Mouse (Mus musculus): ENCODE data around the gene Ephb2. TPM values are rescaled to one million over a fixed set of nuclear protein-coding genes. Genes with fewer than 3 reads are reported as not detected.

The Ephb2 gene
- total RNA-seq, 2 experiments from 2014 or later, result 4.6 to 5.4 TPM

- peak; percentile 29 for DNase-seq
These were observed 184.4 kb downstream of the Ephb2 start for GRCm38 (mm10) chr4:136651357-136651811.

DNA sequence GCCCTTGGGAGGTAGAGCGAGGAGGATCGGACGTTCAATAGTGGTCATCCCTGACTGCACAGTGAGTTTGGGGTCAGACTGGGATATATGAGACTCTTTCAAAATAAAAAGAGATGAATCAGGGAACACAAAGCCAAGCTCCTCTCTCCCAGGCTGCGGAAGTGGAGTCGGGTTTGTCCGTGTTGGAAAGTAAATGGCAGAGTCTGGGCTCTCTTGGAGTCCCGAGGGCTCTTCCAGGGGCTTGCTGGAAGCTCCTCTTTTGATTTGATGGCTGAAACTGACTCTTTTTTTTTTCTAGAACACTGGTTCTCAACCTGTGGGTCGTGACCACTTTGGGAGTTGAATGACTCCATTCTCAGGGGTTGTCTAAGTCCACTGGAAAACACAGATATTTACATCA is 185.5 kb downstream of the Ephb2 start:
- DNase-seq, result no peak

GRCm38 (mm10) chr4:136649480-136650196 is 186.2 kb downstream of the Ephb2 start:
- DNase-seq, result no peak

- peak; percentile 87 for DNase-seq
These were observed 186.8 kb downstream of the Ephb2 start for GRCm38 (mm10) chr4:136648922-136649479.

GRCm38 (mm10) chr4:136638890-136639289 is 196.9 kb downstream of the Ephb2 start:
- no peak for DNase-seq

DNA sequence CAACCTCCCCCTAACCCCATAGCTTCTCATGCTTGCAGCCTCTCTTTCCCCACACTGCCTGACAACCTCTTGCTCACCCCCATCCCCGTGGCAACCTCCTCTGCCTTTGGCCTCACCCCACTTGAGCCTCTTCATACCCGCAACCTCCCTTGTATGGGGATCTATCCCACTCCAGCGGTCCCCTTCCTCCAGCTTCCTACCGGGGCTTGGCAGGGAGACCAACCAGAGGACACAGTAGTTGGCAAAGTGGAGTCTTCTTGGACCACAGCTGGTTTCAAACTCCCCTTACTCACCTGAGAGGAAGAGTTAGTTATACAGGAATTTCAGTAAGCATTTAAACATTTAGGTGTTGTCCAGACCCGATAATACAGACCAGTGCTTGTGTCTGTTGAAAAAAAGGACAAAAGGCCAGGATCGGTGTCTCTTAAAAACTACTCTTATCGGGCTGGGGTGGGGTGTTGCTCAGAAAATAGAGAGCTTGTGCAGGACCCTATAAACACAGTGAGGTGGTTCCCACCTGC is 197.5 kb downstream of the Ephb2 start:
- no peak for DNase-seq

- DNase-seq, result peak; percentile 32
These were observed 198.1 kb downstream of the Ephb2 start for GRCm38 (mm10) chr4:136637563-136638229.

DNA sequence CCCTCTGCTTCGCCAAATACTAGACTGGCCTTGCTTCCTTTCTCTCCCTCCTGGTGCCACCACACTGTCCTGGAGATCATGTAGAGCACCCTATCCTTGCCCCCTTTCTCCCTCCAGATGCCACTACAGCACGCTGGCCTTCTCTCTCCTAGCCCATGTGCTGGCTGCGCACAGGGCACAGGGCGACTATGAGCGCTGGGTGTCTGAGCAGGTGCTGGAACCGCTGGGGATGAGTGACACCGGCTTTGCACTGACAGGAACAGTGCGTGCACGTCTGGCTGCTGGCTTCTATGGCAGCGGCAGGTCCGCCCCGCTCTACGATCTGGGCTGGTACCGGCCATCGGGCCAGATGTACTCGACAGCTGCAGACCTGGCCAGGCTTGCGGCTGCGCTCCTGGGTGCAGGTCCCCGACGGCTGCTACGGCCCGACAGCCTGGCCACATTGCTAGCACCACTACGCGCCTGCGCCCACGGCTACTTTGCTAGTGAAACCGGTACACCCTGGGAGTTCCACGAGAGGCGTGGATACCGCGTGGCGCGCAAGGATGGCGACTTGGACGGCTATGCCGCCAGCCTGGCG is 198.7 kb downstream of the Ephb2 start:
- no peak for DNase-seq

DNA sequence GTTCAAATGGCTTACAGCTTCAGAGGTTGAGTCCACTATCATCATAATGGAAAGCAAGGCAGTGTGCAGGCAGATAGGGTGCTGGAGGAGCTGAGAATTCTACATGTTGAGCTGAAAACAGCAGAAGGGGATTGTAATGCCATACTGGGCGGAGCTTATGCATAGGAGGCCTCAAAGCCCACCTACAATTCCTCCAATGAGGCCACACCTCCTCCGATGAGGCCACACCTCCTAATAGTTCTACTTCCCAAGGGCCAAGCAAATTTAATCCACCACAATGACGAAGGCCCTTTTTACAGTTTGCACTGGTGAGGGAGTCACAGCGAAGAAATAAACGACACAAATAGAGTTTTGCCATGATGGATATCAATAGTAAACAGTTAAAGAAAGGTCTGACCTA is 199.3 kb downstream of the Ephb2 start:
- no peak for DNase-seq

DNA sequence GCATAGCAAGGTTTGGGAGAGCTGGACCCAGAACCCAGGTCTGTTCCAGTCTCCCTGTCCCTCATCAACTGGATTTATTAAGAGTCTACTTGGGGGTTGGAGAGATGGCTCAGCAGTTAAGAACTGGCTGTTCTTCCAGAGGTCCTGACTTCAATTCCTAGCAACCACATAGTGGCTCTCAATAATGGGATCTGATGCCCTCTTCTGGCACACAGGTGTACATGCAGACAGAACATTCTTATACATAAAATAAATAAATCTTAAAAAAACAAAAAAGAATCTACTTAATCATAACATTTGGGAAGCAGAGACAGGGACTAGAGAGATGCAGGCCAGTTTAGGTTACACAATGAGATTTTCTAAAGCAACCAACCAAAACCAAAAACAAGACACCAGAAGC is 199.8 kb downstream of the Ephb2 start:
- DNase-seq, result no peak

- no peak for DNase-seq
These were observed 204.4 kb downstream of the Ephb2 start for GRCm38 (mm10) chr4:136631237-136631994.

- no peak for DNase-seq
These were observed 209.2 kb downstream of the Ephb2 start for GRCm38 (mm10) chr4:136626590-136626989.

- DNase-seq, result no peak
These were observed 213.4 kb downstream of the Ephb2 start, which contains the start of gene Lactbl1 for GRCm38 (mm10) chr4:136622388-136622787. Lactbl1 (plus strand) TSS chr4:136622621.

GRCm38 (mm10) chr4:136621956-136622355 is 213.8 kb downstream of the Ephb2 start:
- no peak for DNase-seq

- peak; percentile 16 for DNase-seq
These were observed 214.5 kb downstream of the Ephb2 start for GRCm38 (mm10) chr4:136621336-136621735.

- DNase-seq, result no peak
These were observed 222.1 kb downstream of the Ephb2 start for GRCm38 (mm10) chr4:136613657-136614056.

DNA sequence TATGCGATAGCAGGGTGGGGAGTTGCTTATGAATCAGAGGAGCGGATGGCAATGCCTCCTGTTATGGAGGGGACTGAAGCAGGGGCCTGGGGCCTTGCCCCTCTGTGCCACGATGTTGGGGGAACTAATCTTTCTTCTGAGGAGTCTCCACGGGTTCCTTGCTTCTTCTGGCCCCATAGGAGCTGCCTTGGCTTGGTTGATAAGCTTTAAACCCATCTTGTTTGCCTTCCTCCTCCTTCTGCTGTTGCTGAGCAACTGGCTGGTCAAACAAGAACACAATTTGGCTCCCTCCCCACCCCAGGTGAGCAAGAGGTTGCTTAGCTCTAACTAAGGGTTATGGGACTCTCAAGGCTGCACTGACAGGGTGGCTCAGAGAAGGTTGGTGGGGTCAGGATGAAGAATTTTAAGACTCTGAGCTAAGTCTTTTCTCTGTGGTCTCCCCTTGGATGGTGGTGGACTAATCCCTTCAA is 225.4 kb downstream of the Ephb2 start, which contains the start of gene Tex46:
TSS of gene Tex46 (plus strand) at position 51 of the 470 bp plus-strand sequence.
- DNase-seq, result no peak

DNA sequence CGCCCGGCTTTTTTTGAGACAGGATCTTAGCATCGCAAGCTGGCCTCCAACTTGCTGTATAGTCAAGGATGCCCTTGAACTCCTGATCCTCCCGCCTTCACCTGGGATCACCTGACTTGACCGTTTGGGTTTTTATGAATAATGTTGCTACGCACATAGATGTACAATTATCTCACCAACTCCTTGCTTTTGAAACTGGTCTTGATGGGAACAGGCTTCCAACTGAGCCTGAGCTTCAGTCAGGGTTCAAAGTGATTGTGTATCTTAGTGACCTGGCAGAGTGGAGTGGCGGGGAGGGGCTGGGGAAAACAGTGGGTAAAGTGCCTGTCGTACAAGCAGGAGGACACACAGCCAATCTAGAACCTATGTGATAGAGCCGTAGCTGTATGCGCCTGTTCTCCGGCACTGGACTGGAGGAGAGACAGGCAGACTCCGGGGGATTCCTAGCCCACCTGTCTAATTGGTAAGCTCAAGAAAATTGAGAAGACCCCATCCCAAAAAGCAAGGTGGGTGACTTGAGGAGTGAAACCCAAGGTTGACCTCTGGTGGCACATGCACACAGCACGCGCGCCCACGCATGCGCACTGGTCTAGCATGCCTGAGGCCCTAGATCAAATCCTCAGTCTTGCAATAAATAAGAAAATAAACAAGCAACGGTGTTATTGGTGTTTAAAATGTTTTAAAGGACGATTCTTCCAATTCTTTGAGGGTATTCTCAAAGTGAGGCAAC is 229.9 kb downstream of the Ephb2 start:
- DNase-seq, result no peak

- peak; percentile 97 for DNase-seq
These were observed 233.2 kb downstream of the Ephb2 start, which contains the start of gene Kdm1a for GRCm38 (mm10) chr4:136602568-136602967. Kdm1a (minus strand) TSS chr4:136602723.

DNA sequence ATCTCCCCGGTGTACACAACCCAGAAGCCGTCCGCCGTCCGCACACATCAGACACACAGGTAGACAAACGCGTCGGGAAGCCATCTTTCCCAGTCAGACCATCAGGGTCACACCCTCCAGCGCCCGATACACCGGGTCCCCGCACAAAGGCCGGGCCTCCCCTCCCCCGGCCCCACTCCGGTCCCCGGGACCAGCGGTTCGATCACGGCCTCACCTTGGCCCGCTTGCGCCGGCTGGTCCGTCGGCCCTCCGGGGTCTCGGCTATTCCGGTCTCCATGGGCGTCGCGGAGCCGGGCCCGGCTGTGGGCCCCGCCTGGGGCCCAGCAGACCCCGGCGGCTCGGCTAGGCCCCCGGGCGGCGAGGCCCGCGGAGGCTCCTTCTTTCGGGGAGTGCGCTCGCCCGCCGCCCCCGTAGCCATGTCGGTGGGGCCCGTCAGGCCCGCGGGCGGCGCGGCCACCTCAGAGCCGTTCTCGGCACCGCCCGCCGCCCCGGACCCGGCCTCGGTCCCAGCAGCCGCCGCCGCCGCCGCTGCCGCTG is 233.7 kb downstream of the Ephb2 start:
- peak; percentile 45 for DNase-seq

- peak; percentile 75 for DNase-seq
These were observed 234.3 kb downstream of the Ephb2 start for GRCm38 (mm10) chr4:136601476-136601875.
